Mouse (Mus musculus) heart, postnatal 25 days (tissue): Measurements from ENCODE around the gene Creg1. TPM values are rescaled to one million over a fixed set of nuclear protein-coding genes. Genes with fewer than 3 reads are reported as not detected.
A peak's percentile ranks its signal among the peaks of the same experiment; 100 is the strongest.
"Not testable (repeated sequence)": the region's sequence is repeated elsewhere in the genome, so short reads cannot be mapped to it uniquely, and the experiment has no call there.

Source experiments
- DNase-seq: peaks from one replicate; pipeline ENCODE4 v3.0.0; 2022; ENCODE audit warnings: low spot score
- intact Hi-C: fragments of 180-260 bp; cut with DNase I; formaldehyde crosslinking; loops from one replicate; pipeline ENCODE4 v1.15.1; 2025
- total RNA-seq, 2 experiments: library from RNA; stranded (reverse); gene quantifications; 2 replicates each; pipeline ENCODE4 v1.2.3; 2021

Gene Creg1
- total RNA-seq, 2 experiments from 2014 or later, result 64.4 to 68.6 TPM

- DNase-seq, result no peak
- intact Hi-C loops, result no loop called here
Measured at GRCm38 (mm10) chr1:165748053-165748452, 15.5 kb upstream of the Creg1 start.

- DNase-seq, result no peak
- intact Hi-C loops, result no loop called here
Measured at GRCm38 (mm10) chr1:165751142-165751541, 12.4 kb upstream of the Creg1 start.

- intact Hi-C loops, result no loop called here
Measured at GRCm38 (mm10) chr1:165751838-165752237, 11.7 kb upstream of the Creg1 start.

GRCm38 (mm10) chr1:165754205-165754604 is 9.3 kb upstream of the Creg1 start:
- DNase-seq, result no peak
- intact Hi-C loops, result no loop called here

More at GRCm38 (mm10) chr1:165751838-165752237, 11.7 kb upstream of the Creg1 start:
- no peak for DNase-seq

- DNase-seq, result no peak
- intact Hi-C loops, result loop anchor here (5.0 kb wide), 1 partner anchor 173 kb away; no protein-coding TSS in a partner anchor
Measured at GRCm38 (mm10) chr1:165755194-165755593, 8.4 kb upstream of the Creg1 start.

- no peak for DNase-seq
Measured at GRCm38 (mm10) chr1:165761522-165762305, 1.8 kb upstream of the Creg1 start.

GRCm38 (mm10) chr1:165762498-165762897 is 1.0 kb upstream of the Creg1 start:
- DNase-seq, result not testable (repeated sequence)
- intact Hi-C loops, result loop anchor here (5.0 kb wide), 1 partner anchor 300 kb away; the partner anchor contains the start of genes Dcaf6 and Mpc2

More at GRCm38 (mm10) chr1:165761522-165762305, 1.8 kb upstream of the Creg1 start:
- intact Hi-C loops, result loop anchor here (5.0 kb wide), 1 partner anchor 299 kb away; the partner anchor contains the start of genes Dcaf6 and Mpc2

GRCm38 (mm10) chr1:165762914-165763634 is 472 bp upstream of the Creg1 start:
- intact Hi-C loops, result loop anchor here (5.0 kb wide), 1 partner anchor 301 kb away; the partner anchor contains the start of genes Dcaf6 and Mpc2
- DNase-seq, result no peak

GRCm38 (mm10) chr1:165764571-165764970 is 1.0 kb downstream of the Creg1 start:
- DNase-seq, result no peak
- intact Hi-C loops, result loop anchor here (5.0 kb wide), 1 partner anchor 302 kb away; the partner anchor contains the start of genes Dcaf6 and Mpc2

GRCm38 (mm10) chr1:165765041-165765440 is 1.5 kb downstream of the Creg1 start:
- DNase-seq, result no peak
- intact Hi-C loops, result no loop called here

- no peak for DNase-seq
- intact Hi-C loops, result no loop called here
Measured at GRCm38 (mm10) chr1:165765651-165766294, 2.2 kb downstream of the Creg1 start.

- intact Hi-C loops, result no loop called here
- DNase-seq, result no peak
Measured at GRCm38 (mm10) chr1:165766295-165766890, 2.8 kb downstream of the Creg1 start.

GRCm38 (mm10) chr1:165768894-165769512 is 5.5 kb downstream of the Creg1 start:
- no peak for DNase-seq
- intact Hi-C loops, result no loop called here

- no peak for DNase-seq
- intact Hi-C loops, result loop anchor here (10.0 kb wide), 1 partner anchor 595 kb away; no protein-coding TSS in a partner anchor
Measured at GRCm38 (mm10) chr1:165770181-165770759, 6.7 kb downstream of the Creg1 start.

- DNase-seq, result peak; percentile 49
- intact Hi-C loops, result loop anchor here (10.0 kb wide), 1 partner anchor 593 kb away; no protein-coding TSS in a partner anchor
Measured at GRCm38 (mm10) chr1:165771491-165771897, 7.9 kb downstream of the Creg1 start.

- DNase-seq, result no peak
- intact Hi-C loops, result loop anchor here (10.0 kb wide), 1 partner anchor 593 kb away; no protein-coding TSS in a partner anchor
Measured at GRCm38 (mm10) chr1:165771998-165772397, 8.5 kb downstream of the Creg1 start.

GRCm38 (mm10) chr1:165775518-165776294 is 12.2 kb downstream of the Creg1 start:
- no peak for DNase-seq
- intact Hi-C loops, result loop anchor here (1.0 to 10.0 kb wide), 3 partner anchors 115 to 589 kb away; no protein-coding TSS in a partner anchor
